Mouse (Mus musculus): ENCODE data around the gene Apoh.

GRCm38 (mm10) chr11:108418540-108418939, 75.4 kb downstream of the Apoh start:
- TF ChIP-seq ZNF384 (IDR thresholded peaks at IDR 0.05; ENCODE audit: low read depth, low read length) (peak; percentile 47; the same call in 1 of the 2 replicates), JUND (IDR thresholded peaks at IDR 0.05; ENCODE audit: low read depth, low read length) (no peak; the same call in 1 of the 2 replicates), USF1 (IDR thresholded peaks at IDR 0.05; ENCODE audit: low read depth, low read length) (no peak), CTCF (IDR thresholded peaks at IDR 0.05 in 2 of 3, conservative IDR thresholded peaks at IDR 0.05 in 1 of 3; ENCODE audit: control insufficient read depth in 1 of 3, insufficient read depth in 1 of 3, low read depth in 2 of 3, low read length in 3 of 3, poor library complexity in 1 of 3, severe bottlenecking in 1 of 3) (peak; percentile 18 to 97 (median 63); a peak in 5 of 6 replicates), EP300 (IDR thresholded peaks at IDR 0.05; ENCODE audit: low read depth in 1 of 2, low read length in 2 of 2) (no peak)

All from MEL (cell line).